Mouse (Mus musculus) Patski (cell line): ENCODE data around the gene Gprasp1. TPM values are rescaled to one million over a fixed set of nuclear protein-coding genes. Genes with fewer than 3 reads are reported as not detected.
A peak's percentile ranks its signal among the peaks of the same experiment; 100 is the strongest.
"Not testable (repeated sequence)": the region's sequence is repeated elsewhere in the genome, so short reads cannot be mapped to it uniquely, and the experiment has no call there.

Experiments used
- ATAC-seq: fragments of 100-300 bp; one replicate; pipeline ENCODE4 v1.8.0; 2021
- CTCF ChIA-PET: fragments of 350-600 bp; sonication (Branson Sonifier 250); formaldehyde crosslinking; loops from one replicate; lab custom pipeline; 2022; ENCODE audit warnings: inconsistent platforms; lab: Charles Lee
- POLR2A ChIA-PET: fragments of 350-600 bp; sonication (Branson Sonifier 250); formaldehyde crosslinking; loops from one replicate; lab custom pipeline; 2022; ENCODE audit warnings: antibody characterized with exemption, inconsistent platforms; lab: Charles Lee
- DNase-seq: peaks from one replicate; pipeline ENCODE4 v3.0.0-alpha.2; 2011; ENCODE audit warnings: low read depth, low spot score
- H3K27me3 ChIP-seq: fragments of 371-371 bp; one replicate; pipeline ENCODE4 v1.5.1; 2021
- CTCF ChIP-seq: fragments of 100-300 bp; IDR thresholded peaks from one replicate; pipeline ENCODE4 v1.5.1; 2021
- in situ Hi-C: fragments of 300-500 bp; cut with MboI; formaldehyde crosslinking; loops from 3 replicates; pipeline ENCODE4 v1.11.1; 2018; ENCODE audit warnings: low pct_unique_long_range_greater_than_20kb, mixed read lengths
- polyA plus RNA-seq: library from polyadenylated mRNA; unstranded; gene quantifications from one replicate; pipeline ENCODE4 v1.2.3, GENCODE M21; 2021

The Gprasp1 gene
- polyA plus RNA-seq, 1 experiment from 2014 or later = 27.9 TPM

- ATAC-seq = no peak
- H3K27me3 ChIP-seq = no peaks in the 10 kb centered on the region
- no peak for TF ChIP-seq CTCF
- CTCF ChIA-PET = interaction anchor here (1.5 kb wide), 1 partner anchor 15 kb away, joined by 4 read pairs; no protein-coding TSS in a partner anchor
- no peak for DNase-seq
- POLR2A ChIA-PET = no interaction called here
- in situ Hi-C loops = no loop called here
Observed at GRCm38 (mm10) chrX:135768043-135768548, 25.6 kb downstream of the Gprasp1 start.

GRCm38 (mm10) chrX:135768565-135768964 lies 26.0 kb downstream of the Gprasp1 start:
- CTCF ChIA-PET = interaction anchor here (1.5 kb wide), 1 partner anchor 16 kb away, joined by 4 read pairs; no protein-coding TSS in a partner anchor
- in situ Hi-C loops = no loop called here

GRCm38 (mm10) chrX:135791536-135791935 lies 49.0 kb downstream of the Gprasp1 start:
- no peak for TF ChIP-seq CTCF
- DNase-seq (no peak), ATAC-seq (no peak)
- ChIA-PET POLR2A (no interaction called here), CTCF (no interaction called here)
- in situ Hi-C loops = no loop called here
- peaks cover 13% of the 10 kb centered on the region for H3K27me3 ChIP-seq

More at GRCm38 (mm10) chrX:135768565-135768964, 26.0 kb downstream of the Gprasp1 start:
- TF ChIP-seq CTCF = no peak
- DNase-seq = no peak
- POLR2A ChIA-PET = no interaction called here
- no peaks in the 10 kb centered on the region for H3K27me3 ChIP-seq
- no peak for ATAC-seq

GRCm38 (mm10) chrX:135792326-135792725 lies 49.8 kb downstream of the Gprasp1 start:
- ChIA-PET CTCF (no interaction called here), POLR2A (no interaction called here)
- no peak for ATAC-seq
- TF ChIP-seq CTCF = no peak
- in situ Hi-C loops = no loop called here
- peaks cover 13% of the 10 kb centered on the region for H3K27me3 ChIP-seq
- DNase-seq = no peak

GRCm38 (mm10) chrX:135795591-135796304 lies 53.2 kb downstream of the Gprasp1 start:
- POLR2A ChIA-PET, H3K27me3 ChIP-seq, in situ Hi-C loops, CTCF ChIA-PET, DNase-seq: not testable (repeated sequence)
- ATAC-seq = peak; percentile 48

- in situ Hi-C loops, CTCF ChIA-PET, H3K27me3 ChIP-seq, DNase-seq, POLR2A ChIA-PET: not testable (repeated sequence)
- peak; percentile 48 for ATAC-seq
Observed at GRCm38 (mm10) chrX:135796305-135797211, 54.0 kb downstream of the Gprasp1 start.

GRCm38 (mm10) chrX:135797212-135797644 lies 54.7 kb downstream of the Gprasp1 start, which contains the start of gene Bhlhb9:
Gene Bhlhb9, plus strand, starts transcription at chrX:135797594.
- H3K27me3 ChIP-seq, CTCF ChIA-PET, POLR2A ChIA-PET, in situ Hi-C loops: not testable (repeated sequence)
- peak; percentile 56 for TF ChIP-seq CTCF
- ATAC-seq = peak; percentile 84
- DNase-seq = peak; percentile 3

GRCm38 (mm10) chrX:135804149-135804548 lies 61.6 kb downstream of the Gprasp1 start:
- ChIA-PET POLR2A (no interaction called here), CTCF (no interaction called here)
- in situ Hi-C loops = loop anchor here (25.0 kb wide), 1 partner anchor 692 kb away; no protein-coding TSS in a partner anchor
- DNase-seq (no peak), ATAC-seq (no peak)
- no peak for TF ChIP-seq CTCF
- peaks cover 9% of the 10 kb centered on the region for H3K27me3 ChIP-seq

GRCm38 (mm10) chrX:135805780-135806179 lies 63.2 kb downstream of the Gprasp1 start:
- peaks cover 9% of the 10 kb centered on the region for H3K27me3 ChIP-seq
- DNase-seq = peak; percentile 6
- ChIA-PET POLR2A (no interaction called here), CTCF (no interaction called here)
- peak; percentile 81 for TF ChIP-seq CTCF
- in situ Hi-C loops = loop anchor here (5.0 to 25.0 kb wide), 2 partner anchors 167 to 693 kb away; no protein-coding TSS in a partner anchor
- no peak for ATAC-seq

- H3K27me3 ChIP-seq = peaks cover 18% of the 10 kb centered on the region
- CTCF ChIA-PET = interaction anchor here (0.6 kb wide), 1 partner anchor 120 kb away, joined by 3 read pairs; no protein-coding TSS in a partner anchor
- DNase-seq, ATAC-seq, in situ Hi-C loops, POLR2A ChIA-PET: not testable (repeated sequence)
Observed at GRCm38 (mm10) chrX:135835896-135836295, 93.4 kb downstream of the Gprasp1 start.
